Mouse (Mus musculus): Measurements from ENCODE around the gene Zfp628. TPM values are rescaled to one million over a fixed set of nuclear protein-coding genes. Genes with fewer than 3 reads are reported as not detected.

Gene Zfp628
- total and polyA plus RNA-seq, 3 experiments: 6.8 to 9.4 (median 7.5) TPM

DNA sequence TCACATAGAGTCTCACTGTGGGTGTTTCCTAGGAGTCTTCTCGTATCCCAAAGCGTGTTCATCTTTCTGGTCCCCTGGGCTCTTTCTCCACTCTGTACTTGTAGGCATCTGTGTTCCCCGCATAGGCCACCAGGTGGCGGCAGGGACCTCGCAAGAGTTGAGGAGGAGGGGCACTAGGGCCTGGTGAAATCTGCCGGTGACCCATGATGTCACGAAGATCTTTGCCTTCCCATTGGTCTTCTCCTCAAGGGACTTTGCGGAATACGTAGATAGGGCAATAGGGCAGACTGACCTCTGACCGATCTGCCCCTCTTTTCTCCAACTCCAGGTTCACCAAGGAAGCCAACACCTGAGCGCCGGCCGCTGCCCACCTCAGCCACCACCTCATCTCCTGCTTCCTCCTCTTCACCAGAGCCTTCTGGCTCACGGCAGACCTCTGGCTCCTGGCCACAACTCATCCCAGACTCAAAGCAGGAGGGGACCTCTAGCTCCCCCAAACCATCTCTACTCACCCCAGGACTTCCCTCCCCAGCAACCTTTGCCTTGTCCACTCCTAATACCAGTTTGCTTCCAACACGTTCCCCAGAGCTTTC lies 28.3 kb downstream of the Zfp628 start:
- peak overlapping the region; percentile 80 for H3K27ac ChIP-seq
- 15% methylated on average over 15 of the region's 15 CpGs for WGBS
- H3K27me3 ChIP-seq (ENCODE audit: control insufficient read depth, insufficient read depth, low read length): no peaks in the 10 kb centered on the region
- peak overlapping the region; percentile 47 for H3K9ac ChIP-seq (ENCODE audit: low read depth, low read length)
- TF ChIP-seq POLR2A (IDR thresholded peaks at IDR 0.05; ENCODE audit: insufficient read depth, low read depth, low read length) (no peak), CTCF (IDR thresholded peaks at IDR 0.05) (no peak; the same call in 1 of the 2 replicates), EP300 (IDR thresholded peaks at IDR 0.05; ENCODE audit: insufficient read depth, low read depth, low read length) (peak; percentile 90)
- peak overlapping the region; percentile 48 for H3K4me3 ChIP-seq
- no peaks in the 10 kb centered on the region for H3K79me2 ChIP-seq (replicated peaks; ENCODE audit: control insufficient read depth, insufficient read depth, low read length)
- H3K36me3 ChIP-seq (ENCODE audit: control insufficient read depth, insufficient read depth, low read length): no peaks in the 10 kb centered on the region
- peaks cover 3% of the 10 kb centered on the region for H3K4me1 ChIP-seq (ENCODE audit: control insufficient read depth, insufficient read depth, low read length)
- DNase-seq: peak; percentile 92 to 96
- intact Hi-C loops (cut with DNase I): loop anchor here (1.0 to 5.0 kb wide), 6 partner anchors 21 to 184 kb away; partner anchors contain the start of genes Fiz1, Rasl2-9, Sbk2 and Ube2s

DNA sequence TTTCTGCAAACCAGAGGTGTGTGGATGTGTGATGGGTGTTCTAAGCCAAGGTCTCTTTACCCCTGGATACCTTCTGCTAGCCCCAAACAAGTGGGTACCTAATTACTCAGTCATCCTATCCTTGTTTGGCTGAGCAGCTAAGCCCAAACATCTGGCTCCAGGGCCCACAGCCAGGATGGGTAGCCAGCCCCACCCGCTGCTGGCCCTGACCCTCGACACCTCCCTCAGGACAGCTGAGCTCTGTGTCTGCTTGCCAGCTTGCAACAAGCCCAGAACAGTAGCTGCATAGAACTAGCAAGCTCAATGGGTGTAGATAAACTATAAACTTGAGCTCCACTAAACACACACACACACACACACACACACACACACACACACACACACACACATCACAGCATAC lies 32.8 kb downstream of the Zfp628 start:
- Histone ChIP-seq H3K27ac (peak overlapping the region; percentile 12; the same call in 1 of the 2 replicates), H3K4me3 (no peak overlapping the region), H3K4me1 (ENCODE audit: control insufficient read depth, insufficient read depth, low read length) (peaks cover 8% of the 10 kb centered on the region), H3K79me2 (replicated peaks; ENCODE audit: control insufficient read depth, insufficient read depth, low read length) (no peaks in the 10 kb centered on the region), H3K9ac (ENCODE audit: low read depth, low read length) (no peak overlapping the region), H3K36me3 (ENCODE audit: control insufficient read depth, insufficient read depth, low read length) (no peaks in the 10 kb centered on the region), H3K27me3 (ENCODE audit: control insufficient read depth, insufficient read depth, low read length) (no peaks in the 10 kb centered on the region)
- TF ChIP-seq CTCF (IDR thresholded peaks at IDR 0.05) (no peak), EP300 (IDR thresholded peaks at IDR 0.05; ENCODE audit: insufficient read depth, low read depth, low read length) (peak; percentile 51; the same call in 1 of the 2 replicates)
- 18% methylated on average over 2 of the region's 2 CpGs for WGBS
- intact Hi-C loops (cut with DNase I): no loop called here
- DNase-seq: peak; percentile 79 to 83

DNA sequence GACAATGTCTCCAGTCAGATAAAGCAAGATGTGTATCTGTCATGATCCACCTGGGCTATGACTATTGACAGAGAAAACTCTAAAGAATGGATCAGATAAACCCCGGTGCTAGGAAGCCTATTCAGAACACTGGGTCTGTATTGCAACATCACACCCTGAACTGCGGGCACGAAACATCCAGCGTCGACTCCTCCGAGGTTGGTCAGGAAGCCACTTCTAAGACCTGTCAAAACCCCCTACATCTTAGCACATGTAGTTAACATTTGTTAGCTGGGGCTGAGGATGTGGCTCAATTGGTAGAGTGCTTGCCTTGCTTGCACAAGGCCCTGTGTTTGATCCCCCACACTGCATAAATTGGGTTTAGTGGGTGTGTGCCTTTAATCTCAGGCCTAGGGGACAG lies 33.4 kb downstream of the Zfp628 start:
- Histone ChIP-seq H3K36me3 (ENCODE audit: control insufficient read depth, insufficient read depth, low read length) (no peaks in the 10 kb centered on the region), H3K9ac (ENCODE audit: low read depth, low read length) (no peak overlapping the region), H3K79me2 (replicated peaks; ENCODE audit: control insufficient read depth, insufficient read depth, low read length) (no peaks in the 10 kb centered on the region), H3K27ac (no peak overlapping the region; the same call in 1 of the 2 replicates), H3K4me1 (ENCODE audit: control insufficient read depth, insufficient read depth, low read length) (peaks cover 7% of the 10 kb centered on the region), H3K4me3 (no peak overlapping the region), H3K27me3 (ENCODE audit: control insufficient read depth, insufficient read depth, low read length) (no peaks in the 10 kb centered on the region)
- intact Hi-C loops (cut with DNase I): no loop called here
- TF ChIP-seq POLR2A (IDR thresholded peaks at IDR 0.05; ENCODE audit: insufficient read depth, low read depth, low read length): no peak
- TF ChIP-seq EP300 (IDR thresholded peaks at IDR 0.05; ENCODE audit: insufficient read depth, low read depth, low read length): no peak
- no peak for TF ChIP-seq CTCF (IDR thresholded peaks at IDR 0.05)
- 44% methylated on average over 6 of the region's 6 CpGs for WGBS
- no peak for DNase-seq

DNA sequence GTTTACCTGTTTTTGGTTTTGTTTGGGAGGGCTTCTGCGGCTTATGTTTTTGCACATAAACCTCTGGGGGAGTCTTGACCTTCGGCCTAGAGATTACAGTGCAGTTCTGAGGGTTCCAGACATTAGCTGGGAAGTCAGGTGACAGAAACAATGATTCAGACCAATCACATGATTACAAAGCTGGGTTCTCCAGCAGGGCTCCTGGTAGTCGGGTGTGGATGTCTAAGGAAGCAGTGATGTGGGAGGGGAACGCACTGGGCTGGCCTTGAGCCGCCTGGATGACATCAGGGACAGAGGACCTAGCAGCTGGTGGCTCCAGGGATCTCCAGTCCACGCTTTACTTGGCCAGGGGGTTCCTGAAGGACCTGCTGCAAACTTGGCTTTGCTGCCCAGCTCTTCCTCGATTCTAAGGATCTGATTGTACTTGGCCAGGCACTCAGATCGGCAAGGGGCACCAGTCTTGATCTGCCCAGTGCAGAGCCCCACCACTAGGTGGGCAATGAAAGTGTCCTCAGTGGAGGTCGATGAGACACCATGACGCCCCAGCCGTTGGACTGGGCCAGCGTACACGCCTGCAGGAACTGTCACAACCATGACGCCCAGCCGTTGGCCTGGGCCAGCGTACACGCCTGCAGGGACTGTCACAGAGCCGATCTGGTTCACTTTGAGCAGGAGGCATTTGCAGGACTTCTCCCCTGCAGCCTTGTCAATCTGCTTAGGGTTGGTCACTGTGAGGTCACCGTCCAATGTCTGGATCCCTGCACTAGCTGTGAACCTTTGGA lies 35.7 kb downstream of the Zfp628 start:
- DNase-seq: peak in 1 of 2 experiments; percentile 66
- H3K27me3 ChIP-seq (ENCODE audit: control insufficient read depth, insufficient read depth, low read length): no peaks in the 10 kb centered on the region
- TF ChIP-seq CTCF (IDR thresholded peaks at IDR 0.05) (no peak), EP300 (IDR thresholded peaks at IDR 0.05; ENCODE audit: insufficient read depth, low read depth, low read length) (no peak), POLR2A (IDR thresholded peaks at IDR 0.05; ENCODE audit: insufficient read depth, low read depth, low read length) (no peak)
- WGBS: 61% methylated on average over 19 of the region's 19 CpGs
- no peak overlapping the region for H3K4me3 ChIP-seq
- no peaks in the 10 kb centered on the region for H3K79me2 ChIP-seq (replicated peaks; ENCODE audit: control insufficient read depth, insufficient read depth, low read length)
- no peak overlapping the region for H3K27ac ChIP-seq
- intact Hi-C loops (cut with DNase I): no loop called here
- H3K4me1 ChIP-seq (ENCODE audit: control insufficient read depth, insufficient read depth, low read length): peaks cover 7% of the 10 kb centered on the region
- no peaks in the 10 kb centered on the region for H3K36me3 ChIP-seq (ENCODE audit: control insufficient read depth, insufficient read depth, low read length)
- H3K9ac ChIP-seq (ENCODE audit: low read depth, low read length): no peak overlapping the region

DNA sequence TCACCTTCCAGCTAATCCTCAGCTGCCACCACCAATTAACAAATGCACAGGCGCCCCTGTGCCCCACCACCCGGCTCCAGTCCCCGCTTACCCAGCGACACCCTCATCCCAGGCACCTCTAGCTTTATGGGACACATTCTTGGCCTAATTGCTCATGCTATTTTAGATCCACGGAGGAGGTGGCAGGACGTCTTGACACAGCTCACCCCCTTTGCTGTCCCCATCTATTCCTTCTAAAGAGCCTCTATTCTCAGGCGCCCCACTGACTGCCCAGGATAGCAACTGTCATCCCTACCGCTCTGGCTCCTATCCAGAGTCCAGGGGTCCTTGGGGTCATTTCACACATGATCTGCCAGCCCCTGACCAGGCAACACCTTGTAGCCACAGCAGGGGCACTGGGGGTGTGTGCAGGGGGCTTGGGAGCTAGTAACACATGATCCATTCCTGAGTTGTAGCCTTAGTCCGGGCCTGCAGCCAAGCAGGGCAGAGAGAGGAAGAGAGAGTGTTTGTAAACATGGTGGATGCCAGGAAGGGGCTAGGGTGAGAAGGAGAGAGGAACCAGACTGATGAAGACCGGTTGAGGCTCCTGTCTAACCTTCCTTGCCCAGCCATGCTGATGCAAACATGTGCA lies 38.9 kb downstream of the Zfp628 start:
- TF ChIP-seq EP300 (IDR thresholded peaks at IDR 0.05; ENCODE audit: insufficient read depth, low read depth, low read length): no peak
- intact Hi-C loops (cut with DNase I): no loop called here
- Histone ChIP-seq H3K27me3 (ENCODE audit: control insufficient read depth, insufficient read depth, low read length) (no peaks in the 10 kb centered on the region), H3K27ac (peak overlapping the region; percentile 38), H3K79me2 (replicated peaks; ENCODE audit: control insufficient read depth, insufficient read depth, low read length) (no peaks in the 10 kb centered on the region), H3K9ac (ENCODE audit: low read depth, low read length) (no peak overlapping the region), H3K4me3 (no peak overlapping the region), H3K36me3 (ENCODE audit: control insufficient read depth, insufficient read depth, low read length) (no peaks in the 10 kb centered on the region), H3K4me1 (ENCODE audit: control insufficient read depth, insufficient read depth, low read length) (peaks cover 4% of the 10 kb centered on the region)
- peak in 1 of 2 experiments; percentile 37 for DNase-seq
- 23% methylated on average over 10 of the region's 10 CpGs for WGBS

DNA sequence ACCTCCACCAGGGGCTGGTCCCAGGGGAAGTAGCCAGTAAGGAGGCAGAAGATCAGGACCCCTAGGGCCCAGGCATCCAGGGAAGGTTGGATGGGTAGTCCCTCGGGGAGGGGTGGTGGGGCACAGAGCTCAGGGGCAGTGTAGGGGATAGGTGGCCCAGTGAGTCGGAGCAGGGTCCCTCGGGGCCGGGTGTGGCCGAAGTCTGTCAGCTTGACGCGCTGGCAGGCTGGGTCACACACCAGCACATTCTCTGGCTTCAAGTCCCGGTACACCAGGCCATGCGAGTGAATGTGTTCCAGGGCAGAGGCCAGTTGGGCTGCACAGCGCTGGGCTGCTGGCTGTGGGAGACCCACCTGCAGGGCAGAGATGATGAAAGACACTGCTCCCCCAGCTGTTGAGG lies 42.3 kb downstream of the Zfp628 start:
- no peak for DNase-seq
- no peak overlapping the region for H3K4me3 ChIP-seq
- H3K4me1 ChIP-seq (ENCODE audit: control insufficient read depth, insufficient read depth, low read length): peaks cover 2% of the 10 kb centered on the region; the same call in 1 of the 2 replicates
- H3K36me3 ChIP-seq (ENCODE audit: control insufficient read depth, insufficient read depth, low read length): no peaks in the 10 kb centered on the region
- no peak overlapping the region for H3K27ac ChIP-seq
- H3K27me3 ChIP-seq (ENCODE audit: control insufficient read depth, insufficient read depth, low read length): no peaks in the 10 kb centered on the region
- no peak for TF ChIP-seq EP300 (IDR thresholded peaks at IDR 0.05; ENCODE audit: insufficient read depth, low read depth, low read length)
- TF ChIP-seq CTCF (IDR thresholded peaks at IDR 0.05): no peak
- no peak for TF ChIP-seq POLR2A (IDR thresholded peaks at IDR 0.05; ENCODE audit: insufficient read depth, low read depth, low read length)
- 65% methylated on average over 10 of the region's 10 CpGs for WGBS
- no peak overlapping the region for H3K9ac ChIP-seq (ENCODE audit: low read depth, low read length)
- no peaks in the 10 kb centered on the region for H3K79me2 ChIP-seq (replicated peaks; ENCODE audit: control insufficient read depth, insufficient read depth, low read length)
- intact Hi-C loops (cut with DNase I): no loop called here

Measured in heart, adult 2 months (tissue).